In genomic region chr7:17024141-17024540, GRCm38 (mm10) we compare ENCODE assay signal across 1 mouse cellular context.
TF ChIP-seq lines count a peak whose summit lies in the region.

No protein-coding gene starts in this region.

TF ChIP-seq in CH12.LX, 34 proteins besides CTCF, POLR2A, EP300 and RAD21 (continued from another document):
- no peak for TF ChIP-seq CHD2 (IDR thresholded peaks at IDR 0.05; ENCODE audit: low read length)
